Mouse (Mus musculus) 3134 (cell line): ENCODE data around the gene Phlda3.
A peak's percentile ranks its signal among the peaks of the same experiment; 100 is the strongest.

Source experiments
- DNase-seq: peaks from one replicate; pipeline ENCODE4 v3.0.0-alpha.2; 2011; ENCODE audit warnings: low spot score; ENCODE audit not compliant: insufficient read length; ENCODE audit errors: extremely low read depth

The Phlda3 gene

DNA sequence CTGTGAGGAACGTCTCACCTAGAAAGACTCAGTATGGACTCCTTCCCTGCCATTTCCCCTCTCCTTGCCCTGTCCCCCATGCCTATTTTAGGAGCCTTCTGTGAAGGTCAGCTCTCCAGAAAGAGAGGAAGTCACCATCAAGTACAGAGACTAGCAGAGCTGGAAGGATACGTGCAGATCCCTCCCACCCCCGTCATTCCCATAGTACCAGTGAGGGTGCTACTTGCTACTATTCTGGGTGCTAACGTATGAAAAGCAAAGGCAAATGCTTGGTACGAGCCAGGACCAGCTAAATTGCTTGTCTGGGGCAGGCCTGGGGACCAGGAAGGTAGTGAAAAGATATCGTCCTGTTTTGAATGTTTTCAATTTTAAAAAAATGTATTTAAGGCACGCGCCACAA is 8.6 kb upstream of the Phlda3 start:
- no peak for DNase-seq

DNA sequence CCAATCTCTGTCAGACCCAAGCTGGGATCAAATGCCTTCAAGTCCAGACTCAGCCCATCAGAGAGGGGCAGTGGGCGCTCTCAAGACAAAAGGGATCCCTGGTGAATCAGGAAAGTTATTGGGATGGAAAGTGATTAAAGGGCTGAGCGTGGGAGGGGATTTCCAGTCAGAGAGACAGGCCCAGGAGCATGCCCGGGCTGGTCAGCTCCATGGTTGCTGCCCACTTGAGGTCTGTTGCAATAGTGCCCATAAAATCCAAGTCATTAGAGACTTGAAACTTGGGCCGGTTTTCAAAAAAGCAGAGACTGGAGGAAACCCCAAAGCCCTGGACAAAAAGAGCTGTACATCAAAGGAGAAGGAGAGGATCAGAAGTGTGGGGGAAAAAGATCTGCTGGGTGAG is 6.2 kb upstream of the Phlda3 start:
- DNase-seq, result no peak

- DNase-seq, result peak; percentile 47
Measured at GRCm38 (mm10) chr1:135760216-135760615, 5.7 kb upstream of the Phlda3 start.

- no peak for DNase-seq
Measured at GRCm38 (mm10) chr1:135761728-135762127, 4.2 kb upstream of the Phlda3 start.

GRCm38 (mm10) chr1:135763503-135764205 is 2.3 kb upstream of the Phlda3 start:
- no peak for DNase-seq

GRCm38 (mm10) chr1:135764206-135764528 is 1.8 kb upstream of the Phlda3 start:
- no peak for DNase-seq

GRCm38 (mm10) chr1:135766592-135767306 is 830 bp downstream of the Phlda3 start:
- no peak for DNase-seq

DNA sequence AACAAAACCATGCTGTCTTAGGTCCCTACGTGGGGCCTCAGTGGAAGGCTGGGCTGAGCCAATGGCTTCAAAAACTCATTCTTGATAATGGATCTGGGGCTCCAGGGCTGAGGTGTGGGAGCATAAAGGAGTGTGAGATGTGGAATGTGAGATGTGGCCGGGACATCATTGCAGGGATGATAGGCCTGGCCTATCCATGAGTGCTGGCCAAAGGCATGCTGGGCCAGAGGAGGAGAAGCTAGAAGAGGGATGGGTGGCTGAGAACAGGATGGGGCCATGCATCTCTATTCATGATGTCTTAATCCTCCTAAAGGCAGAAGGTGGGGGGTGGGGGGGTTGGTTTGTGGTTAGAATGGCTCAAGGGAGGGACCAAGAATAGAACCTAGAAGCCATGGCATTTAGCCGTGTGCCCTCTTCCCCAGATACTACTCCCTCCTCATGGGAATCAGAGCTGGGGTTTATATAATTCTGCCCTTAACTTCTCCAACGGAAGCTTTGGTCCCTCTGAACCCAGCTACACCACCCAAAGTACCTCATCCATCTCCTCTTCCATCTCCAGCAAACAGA is 1.5 kb downstream of the Phlda3 start:
- DNase-seq, result no peak

DNA sequence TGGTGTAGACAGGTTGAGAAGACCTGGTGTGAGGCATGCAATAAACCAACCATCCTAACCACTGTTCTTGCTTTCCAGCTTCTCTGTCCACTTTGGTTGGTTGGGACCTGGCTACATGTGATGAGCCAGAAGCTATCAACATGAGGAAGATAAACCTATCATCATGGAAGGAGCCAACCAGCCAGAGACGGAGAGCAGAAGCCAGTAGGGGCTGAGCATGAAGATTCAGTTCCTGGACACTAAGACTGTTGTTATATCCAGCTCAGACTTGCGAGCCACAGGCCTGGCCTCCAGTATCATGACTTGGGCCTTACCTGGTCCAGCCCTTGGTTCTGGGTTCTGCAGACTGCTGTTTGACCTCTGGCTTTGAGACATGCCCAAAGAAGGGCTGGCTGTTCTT is 2.5 kb downstream of the Phlda3 start:
- no peak for DNase-seq

- DNase-seq, result peak; percentile 49
Measured at GRCm38 (mm10) chr1:135770237-135770636, 4.3 kb downstream of the Phlda3 start.

DNA sequence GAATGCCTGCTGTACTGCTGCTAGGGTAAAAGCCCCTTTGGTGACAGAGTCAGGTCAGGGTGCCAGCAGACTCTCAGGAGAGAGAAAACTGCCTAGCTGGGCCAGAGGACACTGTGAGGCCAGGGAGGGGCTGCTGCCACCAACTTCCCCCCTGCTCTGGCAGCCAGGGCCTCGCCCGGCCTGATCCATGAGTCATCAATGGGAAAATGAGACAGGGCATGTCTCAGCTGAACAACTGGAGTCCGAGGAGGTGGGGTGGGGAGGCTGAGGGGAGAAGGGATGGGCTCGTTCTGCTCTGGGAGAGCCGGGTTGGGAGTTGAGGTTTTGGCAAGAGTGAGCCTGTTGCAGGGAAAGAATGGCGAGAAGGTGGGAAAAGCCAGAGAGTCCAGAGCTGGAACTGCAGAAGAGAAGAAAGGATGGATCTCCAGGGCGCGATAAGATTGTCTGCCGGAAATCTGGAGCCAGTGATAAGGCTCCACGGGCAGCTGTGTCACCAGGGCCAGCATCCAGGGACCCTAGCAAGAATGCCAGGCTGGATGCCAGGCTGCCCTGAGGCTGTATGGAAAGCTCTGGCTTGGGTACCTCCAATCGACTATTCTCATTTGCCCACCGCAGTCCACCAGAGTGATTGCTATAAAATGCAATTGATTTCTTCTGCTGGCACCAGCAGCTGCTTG is 5.1 kb downstream of the Phlda3 start:
- peak; percentile 90 for DNase-seq

DNA sequence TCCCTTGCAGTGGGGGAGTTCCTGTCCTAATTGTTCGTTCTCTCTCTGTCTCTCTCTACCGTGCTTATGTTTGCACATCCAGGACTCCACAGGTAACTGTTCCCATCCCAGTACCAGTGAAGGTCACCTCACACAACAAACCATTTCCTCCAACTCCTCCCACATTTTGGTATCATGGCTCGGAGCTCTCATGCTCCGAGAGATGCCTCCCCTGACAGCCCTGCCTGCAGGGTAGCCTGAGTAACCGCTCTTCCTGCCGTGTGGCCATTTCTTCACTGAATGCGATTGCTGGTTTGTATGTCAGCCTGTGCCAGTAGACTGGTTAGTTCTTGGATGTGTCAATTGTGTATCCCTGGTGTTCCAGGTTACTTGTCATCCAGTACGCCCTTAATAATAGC is 5.7 kb downstream of the Phlda3 start:
- peak; percentile 73 for DNase-seq

GRCm38 (mm10) chr1:135776596-135776995 is 10.7 kb downstream of the Phlda3 start:
- DNase-seq, result no peak

- no peak for DNase-seq
Measured at GRCm38 (mm10) chr1:135777046-135777445, 11.1 kb downstream of the Phlda3 start.

GRCm38 (mm10) chr1:135778780-135779535 is 13.0 kb downstream of the Phlda3 start, which contains the start of gene Tnni1:
Gene Tnni1, plus strand, starts transcription at chr1:135779434.
- peak; percentile 43 for DNase-seq

- DNase-seq, result no peak
Measured at GRCm38 (mm10) chr1:135780649-135781048, 14.7 kb downstream of the Phlda3 start.

DNA sequence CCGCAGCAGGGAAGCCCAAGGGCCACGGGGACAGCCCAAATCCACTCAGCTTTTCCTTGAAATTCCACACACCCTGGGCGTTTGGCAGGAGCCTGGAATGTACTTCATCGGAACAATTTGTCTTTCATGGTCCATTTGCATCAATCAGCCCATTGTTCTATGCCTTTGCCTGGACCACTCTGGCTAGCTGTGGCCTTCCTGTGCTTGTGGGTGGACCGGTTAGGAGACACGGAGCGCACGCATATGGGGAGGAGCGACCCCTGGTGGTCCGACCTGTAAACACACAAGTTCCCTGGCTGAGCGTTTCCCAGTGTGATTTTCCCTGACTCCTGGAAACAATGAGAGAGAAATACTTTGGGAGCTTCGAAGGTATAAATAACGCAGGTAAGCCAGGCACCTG is 15.3 kb downstream of the Phlda3 start:
- DNase-seq, result peak; percentile 53

GRCm38 (mm10) chr1:135782816-135783215 is 16.9 kb downstream of the Phlda3 start:
- no peak for DNase-seq

DNA sequence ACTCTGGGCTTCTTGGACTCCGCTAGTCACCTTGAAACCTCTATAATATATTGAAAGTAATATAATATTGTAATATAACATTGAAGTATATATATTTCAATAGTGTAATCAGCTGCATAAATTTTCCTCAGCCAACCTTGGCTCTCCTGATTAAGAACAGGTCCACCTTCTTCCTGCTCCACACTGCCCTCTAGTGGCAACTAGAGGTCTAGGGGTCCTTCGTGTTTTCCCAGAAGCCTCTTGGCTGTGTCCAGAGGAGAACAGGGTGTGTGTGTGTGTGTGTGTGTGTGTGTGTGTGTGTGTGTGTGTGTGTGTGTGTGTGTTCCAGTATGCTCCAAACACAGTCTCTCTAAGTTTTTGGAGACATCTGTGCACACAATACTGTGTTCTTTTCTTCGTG is 21.9 kb downstream of the Phlda3 start:
- DNase-seq, result no peak

GRCm38 (mm10) chr1:135788708-135789107 is 22.8 kb downstream of the Phlda3 start:
- peak; percentile 47 for DNase-seq

- no peak for DNase-seq
Measured at GRCm38 (mm10) chr1:135789815-135790214, 23.9 kb downstream of the Phlda3 start.
